ENCODE assay signal across 18 mouse cellular contexts in the genomic region with DNA sequence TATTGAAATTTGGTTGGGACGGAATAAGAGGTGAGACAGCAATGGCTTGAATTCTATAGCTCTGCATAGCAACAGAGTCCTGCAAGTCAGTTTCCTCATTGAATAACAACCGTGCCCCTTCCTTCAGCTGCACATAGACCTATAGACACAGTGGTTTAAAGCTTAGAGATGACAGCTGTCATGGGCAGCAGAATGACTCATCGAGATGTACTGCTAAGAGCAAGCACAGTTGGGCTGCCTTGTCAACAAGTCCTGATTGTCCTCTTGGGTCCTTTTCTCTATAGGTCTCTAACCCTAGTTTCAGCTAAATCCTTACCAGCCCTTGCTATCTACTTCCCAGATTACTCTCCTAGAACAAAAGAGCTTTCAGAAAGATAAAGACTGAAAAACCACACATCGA.
"Had no signal": no experiment of that assay in that cellular context is flagged by ENCODE, and none has a peak within 500 bp of the region (broad histone marks: within the 10 kb centered on the region; RNA-seq: fewer than 3 reads in every experiment).

No protein-coding gene starts in this region.

- H3K36me3 ChIP-seq: midbrain, embryonic 13.5 days; midbrain, embryonic 15.5 days; neural tube, embryonic 13.5 days; neural tube, embryonic 15.5 days; stomach, embryonic 15.5 days had no signal

- H3K4me1 ChIP-seq: megakaryocyte, embryonic 14.5 days; midbrain, embryonic 13.5 days; midbrain, embryonic 15.5 days; neural tube, embryonic 13.5 days; neural tube, embryonic 15.5 days; stomach, embryonic 15.5 days had no signal

- H3K4me3 ChIP-seq: megakaryocyte, embryonic 14.5 days; midbrain, embryonic 13.5 days; midbrain, embryonic 15.5 days; neural tube, embryonic 13.5 days; neural tube, embryonic 15.5 days; stomach, embryonic 15.5 days had no signal

- H3K4me2 ChIP-seq: lung, embryonic 14.5 days; midbrain, embryonic 11.5 days; midbrain, embryonic 13.5 days; midbrain, embryonic 15.5 days; neural tube, embryonic 13.5 days; neural tube, embryonic 15.5 days; stomach, embryonic 15.5 days had no signal

- ATAC-seq: midbrain, embryonic 13.5 days; midbrain, embryonic 15.5 days had no signal

- H3K9ac ChIP-seq: liver, embryonic 14.5 days; lung, embryonic 14.5 days; midbrain, embryonic 13.5 days; midbrain, embryonic 15.5 days; neural tube, embryonic 13.5 days; neural tube, embryonic 15.5 days; stomach, embryonic 15.5 days had no signal

- H3K27ac ChIP-seq: liver, embryonic 14.5 days; midbrain, embryonic 13.5 days; midbrain, embryonic 15.5 days; neural tube, embryonic 13.5 days; neural tube, embryonic 15.5 days; stomach, embryonic 15.5 days; stomach, postnatal 0 days had no signal

- H3K9me3 ChIP-seq: midbrain, embryonic 13.5 days; midbrain, embryonic 15.5 days; neural tube, embryonic 13.5 days; neural tube, embryonic 15.5 days; stomach, embryonic 15.5 days had no signal

- H3K27me3 ChIP-seq: megakaryocyte, embryonic 14.5 days; midbrain, embryonic 13.5 days; midbrain, embryonic 15.5 days; neural tube, embryonic 13.5 days; neural tube, embryonic 15.5 days; stomach, embryonic 15.5 days had no signal

- DNase-seq: lung, adult 18-20 months; lung, embryonic 14.5 days; lung, postnatal 10 days; lung, postnatal 4 days; retina, postnatal 1 day; right cerebral cortex, adult 18-20 months; right cerebral cortex, postnatal 25 days; thymus, adult 2 months; thymus, postnatal 36 days had no signal
